Mouse (Mus musculus) retina, postnatal 7 days (tissue): ENCODE data around the gene Tor3a.
"Not testable (repeated sequence)": the region's sequence is repeated elsewhere in the genome, so short reads cannot be mapped to it uniquely, and the experiment has no call there.

Source experiments
- DNase-seq: peaks from one replicate; pipeline ENCODE4 v3.0.0-alpha.2; 2012; ENCODE audit warnings: low read depth, low spot score

Gene Tor3a

DNA sequence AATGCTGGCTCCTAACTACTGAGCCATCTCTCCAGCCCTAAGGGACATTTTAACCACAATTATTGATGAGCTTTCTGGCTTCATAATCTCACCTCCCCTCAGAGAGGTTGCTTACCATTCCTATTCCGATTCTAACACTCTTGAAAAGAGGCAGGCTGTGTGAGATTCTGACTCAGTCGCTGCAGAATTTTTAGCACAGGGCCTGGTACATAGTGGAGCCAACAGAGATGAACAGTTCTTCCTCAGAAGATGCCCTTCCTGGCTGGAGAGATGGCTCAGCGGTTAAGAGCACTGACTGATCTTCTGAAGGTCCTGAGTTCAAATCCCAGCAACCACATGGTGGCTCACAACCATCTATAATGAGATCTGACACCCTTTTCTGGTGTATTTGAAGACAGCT lies 2.2 kb downstream of the Tor3a start:
- DNase-seq, result no peak

DNA sequence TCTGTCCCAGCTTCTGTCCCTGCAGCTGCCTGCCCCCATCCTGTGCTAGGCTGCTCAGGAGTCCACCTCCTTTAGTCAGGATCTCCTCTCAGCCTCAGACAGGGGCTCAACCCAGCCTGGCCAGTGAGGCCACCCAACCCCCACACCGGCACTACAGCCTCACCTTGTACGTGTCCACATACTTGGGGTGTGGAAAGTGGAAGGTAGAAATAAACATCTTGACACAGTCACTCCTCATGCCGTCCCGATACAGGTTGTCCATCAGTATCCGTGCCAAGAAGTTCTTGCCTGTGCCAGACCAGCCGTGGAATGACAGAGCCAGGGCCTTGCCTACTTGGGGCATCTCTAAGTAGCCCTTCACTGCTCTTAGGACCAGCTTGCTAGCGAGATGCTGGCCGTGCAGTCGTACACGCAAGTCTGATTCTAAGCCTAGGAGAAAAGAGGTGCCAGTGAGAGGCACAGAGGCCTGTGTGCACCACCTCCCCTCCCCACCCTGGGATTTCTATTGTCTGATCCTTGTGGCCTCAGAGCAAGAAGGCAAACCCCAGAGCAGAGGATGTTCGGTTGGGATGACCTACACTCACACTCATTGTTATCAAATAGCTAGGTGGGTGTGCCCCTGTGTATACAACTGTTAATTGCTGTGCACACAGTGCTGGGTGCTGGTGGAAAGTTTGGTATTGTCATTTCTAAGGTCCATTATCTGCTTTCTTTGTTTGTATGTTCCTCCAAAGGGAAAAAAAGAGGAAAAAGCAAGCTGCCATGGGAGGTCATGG lies 4.8 kb downstream of the Tor3a start:
- no peak for DNase-seq

DNA sequence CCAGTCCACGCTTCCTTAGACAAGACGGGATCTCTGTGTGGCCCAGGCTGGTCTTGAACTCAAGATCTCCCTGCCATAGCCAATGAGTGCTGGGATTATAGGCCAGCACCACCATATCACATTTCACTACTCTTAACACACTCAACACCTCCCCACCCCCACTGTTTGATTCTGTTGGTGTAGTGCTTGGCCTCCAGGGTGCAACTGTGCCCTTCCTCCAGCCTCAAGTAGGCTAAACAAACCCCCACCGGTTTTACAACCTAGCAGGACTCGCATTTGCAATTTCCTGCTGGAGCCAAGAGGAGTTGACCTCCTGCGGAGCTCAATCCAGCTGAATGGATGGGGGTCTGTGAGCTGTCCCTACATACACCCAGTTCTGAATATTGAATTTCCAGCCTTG lies 5.6 kb downstream of the Tor3a start:
- no peak for DNase-seq

DNA sequence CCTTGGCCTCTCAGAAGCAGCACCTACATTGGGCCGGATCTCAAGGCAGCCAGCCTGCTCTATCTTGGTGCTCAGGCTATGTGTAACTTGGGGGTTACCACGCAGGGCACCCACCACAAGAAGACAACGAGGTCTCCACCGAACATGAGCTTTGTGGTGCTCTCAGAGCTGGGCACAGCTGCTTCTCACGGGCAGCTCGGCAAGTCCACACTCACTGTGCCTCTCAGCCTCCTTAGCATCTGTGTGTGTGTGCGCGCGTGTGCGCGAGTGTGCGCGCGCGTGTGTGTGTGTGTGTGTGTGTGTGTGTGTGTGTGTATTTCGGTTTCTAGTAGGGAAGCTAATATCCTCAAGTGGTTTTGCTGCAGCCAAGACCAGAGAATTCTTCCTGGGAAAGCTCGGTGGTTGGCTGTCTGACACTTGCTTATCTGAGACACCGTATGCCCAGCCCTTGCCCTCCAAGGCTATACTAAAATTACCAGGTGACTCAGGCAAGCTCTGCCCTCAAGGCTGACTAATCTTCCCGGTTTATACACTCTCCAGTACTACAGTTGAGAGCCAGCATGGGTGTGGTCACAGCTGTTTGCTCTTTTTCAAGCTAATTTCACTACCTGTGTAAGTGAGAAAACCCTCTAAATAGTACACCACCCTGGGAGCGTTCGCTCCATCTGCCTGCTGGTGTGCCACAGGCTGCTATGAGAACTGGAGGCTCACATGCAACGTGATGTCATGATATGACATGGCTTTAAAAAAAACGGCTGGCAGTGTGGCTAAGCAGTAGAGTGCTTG lies 6.8 kb downstream of the Tor3a start:
- DNase-seq, result no peak

DNA sequence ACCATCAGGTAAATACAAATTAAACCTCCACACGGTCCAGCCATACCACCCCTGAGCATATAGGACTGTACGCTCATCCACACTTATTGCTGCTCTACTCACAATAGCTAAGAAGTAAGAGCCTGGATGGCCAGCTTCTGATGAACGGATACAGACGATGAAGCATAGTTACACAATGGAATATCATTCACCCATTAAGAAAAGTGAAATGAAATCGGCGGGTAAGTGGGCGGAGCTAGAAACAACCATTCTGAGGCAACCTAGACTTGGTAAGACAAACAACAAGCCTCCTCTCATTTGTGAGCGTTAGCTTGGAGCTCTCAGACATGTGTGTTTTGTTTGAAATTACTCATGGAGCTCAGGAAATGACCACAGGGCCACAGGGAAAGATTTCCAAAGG lies 8.4 kb downstream of the Tor3a start:
- no peak for DNase-seq

DNA sequence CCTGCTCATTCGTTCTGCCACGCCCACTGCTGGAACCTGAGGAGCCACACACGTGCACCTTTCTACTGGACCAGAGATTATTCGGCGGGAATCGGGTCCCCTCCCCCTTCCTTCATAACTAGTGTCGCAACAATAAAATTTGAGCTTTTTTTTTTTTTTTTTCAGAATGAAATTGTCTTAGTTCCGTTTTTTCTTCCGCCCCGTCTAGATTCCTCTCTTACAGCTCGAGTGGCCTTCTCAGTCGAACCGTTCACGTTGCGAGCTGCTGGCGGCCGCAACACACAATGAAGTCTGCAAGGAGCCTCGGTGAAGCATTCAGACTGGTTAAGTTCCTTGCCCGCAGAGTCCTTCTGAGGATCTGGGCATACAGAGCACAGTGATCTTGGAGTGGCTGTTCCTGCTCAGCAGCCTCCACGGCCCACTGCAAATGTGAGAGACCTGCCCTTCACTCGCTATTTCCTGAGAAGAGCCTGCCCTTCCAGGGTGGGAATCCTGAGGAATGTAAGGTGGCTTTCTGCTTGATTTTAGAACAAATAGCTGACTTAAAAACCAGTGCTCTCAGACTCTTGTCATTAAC lies 13.4 kb downstream of the Tor3a start:
- DNase-seq, result not testable (repeated sequence)

DNA sequence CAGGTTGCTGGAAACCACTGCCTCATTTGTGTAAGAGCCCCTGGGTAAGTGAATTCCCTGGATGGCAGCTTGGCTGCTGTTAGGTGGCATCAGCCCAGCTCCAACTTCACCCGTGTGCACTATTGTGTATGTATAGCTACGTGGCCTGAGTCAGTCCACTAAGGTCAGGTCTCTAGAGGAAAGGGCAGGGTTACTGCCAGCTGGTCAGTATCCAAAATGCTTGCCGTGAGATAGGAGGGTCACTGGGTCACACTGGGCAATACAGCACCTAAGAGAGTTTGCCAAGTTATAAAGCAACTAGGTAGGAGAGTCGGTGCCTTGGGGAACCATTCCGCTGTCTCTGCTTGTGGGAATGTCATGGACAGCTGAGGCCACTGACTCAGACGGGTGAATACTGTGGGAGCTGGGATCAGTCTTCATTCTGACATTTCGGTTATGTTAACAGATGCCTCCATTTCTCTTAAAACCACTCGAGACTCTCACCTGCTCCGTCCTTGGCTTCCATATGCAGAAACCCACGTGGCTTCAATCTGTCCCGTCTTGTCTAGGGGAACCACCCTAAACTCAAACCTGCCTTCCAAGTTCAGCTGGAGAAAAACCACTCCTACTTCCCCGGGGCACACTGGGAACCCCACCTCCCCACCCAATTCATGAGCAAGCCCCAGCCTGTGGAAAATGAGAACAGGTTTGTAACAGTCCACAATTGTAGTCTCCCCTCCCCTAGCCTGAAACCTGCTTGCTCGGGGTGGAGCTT lies 14.1 kb downstream of the Tor3a start:
- no peak for DNase-seq

DNA sequence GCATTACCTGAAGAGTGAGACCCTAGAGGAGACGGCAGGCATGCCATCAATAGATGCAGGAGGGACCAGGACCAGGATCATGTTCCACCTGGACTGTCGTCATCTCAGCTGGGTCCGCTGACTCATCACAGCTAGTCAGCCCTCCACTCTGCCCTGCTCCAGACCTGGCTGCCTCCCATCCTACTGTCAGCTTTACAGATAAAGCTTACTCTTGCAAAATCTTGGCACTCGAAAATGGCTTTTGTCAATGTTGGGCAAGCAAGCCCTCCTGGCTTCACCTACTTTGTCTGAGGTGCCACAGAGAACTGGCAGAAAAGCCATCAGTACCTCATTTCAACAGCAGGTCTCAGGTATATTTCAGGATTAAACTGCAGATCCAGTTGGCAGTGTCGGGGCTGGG lies 15.5 kb downstream of the Tor3a start:
- no peak for DNase-seq

DNA sequence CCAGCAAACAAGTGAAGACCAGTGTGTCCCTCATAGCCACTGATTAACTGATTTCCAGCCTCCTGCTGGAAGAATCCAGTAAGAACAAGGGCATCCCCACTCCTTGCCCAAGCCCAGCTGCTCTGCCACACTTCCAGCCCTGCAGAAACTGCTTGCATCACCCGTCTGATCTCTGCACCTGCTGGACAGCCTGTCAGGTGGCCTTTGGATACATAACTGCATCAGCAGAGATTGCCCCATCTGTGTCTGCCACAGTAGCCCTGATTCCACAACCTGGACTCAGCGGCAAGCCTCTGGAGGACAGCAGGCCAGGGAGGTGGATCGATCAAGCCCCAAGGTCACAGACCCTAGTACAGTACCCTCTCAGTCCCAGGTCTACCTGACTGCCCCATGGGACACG lies 16.6 kb downstream of the Tor3a start:
- DNase-seq, result no peak

DNA sequence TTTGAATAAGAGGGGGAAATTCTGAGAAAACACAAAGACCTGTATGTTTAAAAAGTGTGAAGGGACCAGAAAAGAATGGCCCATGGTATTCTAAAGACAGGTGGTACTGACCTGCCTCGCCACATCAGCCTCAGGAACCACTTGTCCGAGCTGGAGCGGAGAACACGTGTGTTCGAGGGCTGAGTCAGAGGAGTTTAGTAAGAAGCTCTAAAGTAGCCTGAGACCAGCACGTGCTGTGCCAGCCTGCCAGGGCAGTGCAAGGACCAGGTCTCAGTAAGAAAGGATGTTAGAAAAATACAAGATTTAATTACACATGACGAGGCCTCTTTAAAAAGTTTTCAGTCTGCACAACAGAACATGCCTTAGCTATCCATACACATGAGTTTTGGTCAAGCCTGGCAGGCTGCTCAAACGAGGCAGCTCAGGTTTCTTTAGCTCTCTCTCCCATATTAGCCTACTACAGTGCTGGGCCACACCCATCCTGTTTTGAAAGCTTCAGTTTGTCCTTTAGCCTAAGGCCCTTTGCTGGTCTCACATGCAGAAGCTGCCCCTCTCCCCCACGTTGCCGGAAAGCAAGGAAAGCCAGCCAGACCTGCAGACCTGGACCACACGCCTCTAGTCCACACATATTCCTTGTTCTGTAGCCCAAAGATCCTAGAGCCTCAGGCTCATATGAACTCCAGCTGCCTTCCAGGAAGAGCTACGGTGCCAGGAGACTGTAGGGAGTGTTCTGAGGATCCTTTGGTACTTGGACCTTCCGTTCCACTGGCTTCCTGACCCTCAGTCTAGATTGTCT lies 19.2 kb downstream of the Tor3a start:
- DNase-seq, result no peak

DNA sequence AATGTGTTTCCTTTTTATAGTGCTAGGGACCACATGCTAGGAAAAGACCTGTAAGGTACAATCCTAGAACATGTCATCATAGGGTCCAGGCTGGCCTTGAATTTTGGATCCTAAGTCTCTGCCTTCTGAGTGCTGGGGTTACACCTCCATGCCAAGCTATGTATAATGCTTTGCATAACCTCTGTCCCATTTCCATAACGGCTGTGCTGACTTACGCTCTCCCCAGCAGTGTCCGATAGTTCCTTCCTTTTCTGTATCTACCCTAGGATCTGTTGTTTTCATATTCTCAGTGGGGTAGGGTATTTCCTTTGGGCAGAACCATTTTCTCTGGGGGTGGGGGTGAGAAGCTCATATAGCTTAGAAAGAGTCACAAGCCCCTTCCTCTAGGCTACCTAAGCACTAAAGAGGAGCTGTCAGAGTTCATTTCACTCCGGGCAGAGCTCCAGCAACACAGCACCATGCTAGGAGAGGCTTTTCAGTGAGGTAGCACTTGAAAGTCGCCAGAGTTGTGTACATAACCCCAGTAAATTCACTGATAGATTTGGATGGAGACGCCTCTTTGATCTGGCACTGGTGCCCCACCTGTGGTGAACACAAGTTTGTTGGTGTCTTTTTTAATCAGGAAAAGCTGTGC lies 21.9 kb downstream of the Tor3a start:
- DNase-seq, result no peak

DNA sequence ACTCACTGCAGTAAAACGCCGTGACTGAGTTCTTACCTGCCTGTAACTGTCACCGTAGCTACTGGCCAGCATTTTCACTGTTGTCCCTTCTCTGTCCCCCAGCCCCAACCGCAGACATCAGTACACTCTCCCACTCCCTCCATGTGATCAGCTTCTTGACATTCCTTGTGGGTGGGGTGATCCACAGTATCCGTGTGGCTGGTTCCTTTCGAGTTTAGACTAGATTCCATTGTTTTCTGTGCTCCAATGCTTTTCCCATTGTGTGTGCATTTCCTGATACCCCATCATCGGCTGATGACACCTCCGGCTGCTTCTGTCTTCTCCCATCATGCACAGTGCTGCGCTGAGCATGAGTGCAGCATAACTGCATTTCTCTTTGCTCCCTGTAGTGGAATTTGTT lies 23.5 kb downstream of the Tor3a start:
- no peak for DNase-seq

DNA sequence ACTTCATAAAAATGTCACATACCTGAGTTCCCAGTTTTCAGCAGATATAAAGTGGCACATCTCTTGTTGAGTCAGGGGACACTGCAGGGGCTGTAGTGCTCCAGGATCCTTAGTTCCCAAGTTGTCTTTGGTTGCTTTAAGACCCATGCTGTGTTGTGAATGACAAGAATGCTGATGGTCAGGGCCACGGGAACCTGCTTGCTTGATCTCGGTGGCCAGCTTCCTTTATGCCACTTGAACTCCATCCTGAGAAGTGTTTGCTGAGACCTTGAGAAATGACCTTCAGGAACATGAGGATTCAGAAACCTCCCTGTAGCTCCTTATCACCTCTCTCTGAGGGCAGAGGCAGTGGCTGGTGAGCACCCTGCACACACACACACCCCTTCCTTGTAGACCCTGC lies 25.5 kb downstream of the Tor3a start:
- DNase-seq, result no peak

DNA sequence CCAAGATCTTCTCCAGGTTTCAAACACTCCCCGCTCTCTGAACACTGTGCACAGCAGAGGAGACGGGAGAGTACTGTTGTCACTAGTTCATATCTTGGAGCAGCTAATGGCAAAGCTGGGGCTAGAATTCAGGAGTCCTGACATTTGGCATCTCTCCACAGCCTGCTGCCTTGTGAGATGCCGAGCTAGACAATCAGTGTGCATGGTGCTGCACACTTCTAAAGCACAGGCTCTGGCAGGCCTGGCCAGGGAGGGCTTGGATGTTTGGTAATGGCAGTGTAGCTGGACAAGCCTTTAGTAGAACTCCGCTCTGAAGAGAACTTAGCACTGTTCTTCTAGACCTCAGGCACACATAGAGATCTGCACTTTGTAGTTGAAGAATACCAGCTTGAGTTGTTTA lies 28.2 kb downstream of the Tor3a start:
- no peak for DNase-seq

DNA sequence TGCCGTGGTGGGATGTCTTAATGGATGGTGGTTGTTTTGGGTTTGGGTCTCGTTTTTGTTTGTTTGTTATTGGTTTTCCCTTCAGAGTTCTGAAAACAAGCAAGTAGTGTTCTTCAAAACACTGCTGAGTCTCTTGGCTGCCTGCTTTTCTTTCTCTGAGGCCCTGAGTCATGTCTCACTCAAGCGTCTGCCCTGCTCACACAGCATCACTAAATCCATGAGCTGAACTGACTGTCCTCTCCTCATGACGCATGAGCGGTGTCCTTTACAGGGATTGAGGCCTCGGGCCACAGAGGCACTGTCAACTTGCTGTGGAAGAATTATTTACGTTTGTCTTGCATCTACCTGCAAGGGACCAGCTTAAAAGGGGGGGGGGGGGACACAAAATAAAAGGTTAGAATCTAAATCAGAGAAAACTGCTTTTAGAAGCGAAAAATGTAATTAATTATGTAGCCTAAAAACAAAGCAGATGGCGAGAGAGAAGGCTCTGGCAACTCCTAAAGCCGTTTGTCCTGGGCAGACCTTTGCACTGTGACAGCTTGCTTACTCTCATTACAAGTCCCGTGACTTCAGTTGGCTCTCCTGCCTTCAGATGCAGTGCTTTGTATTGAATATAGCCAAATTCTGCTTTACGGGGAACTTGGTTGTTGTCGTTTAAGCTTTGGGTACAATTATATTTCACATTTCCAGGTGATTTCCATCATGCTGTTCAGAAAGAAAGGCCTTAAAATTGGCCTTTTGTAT lies 29.2 kb downstream of the Tor3a start:
- DNase-seq, result no peak

DNA sequence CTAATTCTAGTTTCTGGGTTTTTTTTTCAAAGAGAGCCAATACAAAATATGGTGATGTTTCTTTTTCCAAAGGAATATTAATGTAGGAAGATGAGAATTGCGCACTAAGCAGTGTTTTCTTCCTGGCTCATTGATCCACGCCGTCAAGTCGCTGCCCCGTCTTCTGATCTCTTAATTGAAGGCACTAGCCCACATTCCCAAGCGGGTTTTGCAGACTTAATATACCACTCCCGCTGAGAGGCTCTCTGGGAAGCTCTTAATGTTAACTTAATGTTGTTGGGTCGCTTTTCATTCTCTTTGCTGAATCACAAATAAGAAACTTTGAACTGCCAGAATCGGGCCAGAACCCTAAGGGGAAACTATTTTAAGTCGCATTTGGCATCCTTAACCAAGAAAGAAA lies 30.1 kb downstream of the Tor3a start:
- DNase-seq, result no peak

DNA sequence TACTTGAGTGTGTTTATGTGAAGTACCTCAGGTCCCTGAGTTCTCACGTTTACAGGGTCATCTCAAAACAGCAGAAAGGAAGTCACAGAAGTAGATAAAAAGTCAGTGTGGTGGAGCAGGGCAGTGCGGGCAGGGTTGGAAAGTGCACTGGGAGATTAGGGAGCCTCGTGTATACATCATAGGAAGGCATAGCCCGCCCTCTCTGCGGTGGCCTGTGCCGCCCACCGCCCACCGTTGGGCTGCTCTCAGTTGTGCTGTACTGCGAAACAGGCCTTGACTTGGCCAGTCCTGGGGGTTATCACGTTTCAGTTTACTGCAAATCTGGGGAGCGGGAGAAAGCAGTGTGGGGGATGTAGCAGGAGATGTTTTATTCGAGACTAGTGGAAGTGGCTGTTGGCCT lies 31.3 kb downstream of the Tor3a start:
- DNase-seq, result no peak

DNA sequence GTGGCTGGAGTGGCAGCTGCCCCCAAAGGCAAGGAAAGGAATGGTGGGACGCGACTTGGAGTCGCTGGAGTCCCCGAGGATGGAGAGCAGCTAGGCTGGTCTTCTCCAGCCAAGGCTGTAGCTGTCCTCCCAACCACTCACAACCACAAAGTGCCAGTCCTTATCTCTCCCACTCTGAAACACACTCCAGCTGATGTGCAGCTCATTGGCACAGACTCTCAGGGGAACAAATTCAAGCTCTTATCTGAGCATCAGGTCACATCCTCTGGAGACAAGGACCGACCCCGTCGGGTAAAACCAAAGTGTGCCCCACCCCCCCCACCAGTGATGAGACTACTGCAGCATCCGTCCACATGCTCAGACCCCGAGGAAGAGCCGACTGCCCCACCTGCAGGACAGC lies 32.3 kb downstream of the Tor3a start:
- DNase-seq, result no peak

DNA sequence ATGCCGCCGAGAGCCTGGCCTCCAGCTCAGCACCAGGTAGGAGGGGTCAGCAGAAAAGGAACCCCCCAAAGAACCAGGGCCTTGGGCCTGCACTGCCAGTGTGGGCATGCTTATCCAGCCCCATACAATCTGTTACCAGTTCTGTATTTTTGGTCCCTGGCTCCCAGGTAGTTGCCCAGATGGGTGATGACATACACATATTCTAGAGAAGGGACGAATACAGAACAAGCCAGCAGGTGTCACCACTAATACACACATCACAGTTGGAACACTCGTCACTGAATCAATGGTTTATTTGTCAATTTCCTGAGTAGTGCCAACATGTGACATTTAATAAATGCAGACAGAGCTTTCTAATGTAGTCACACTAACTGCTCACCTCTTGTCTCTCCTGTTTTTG lies 33.6 kb downstream of the Tor3a start:
- no peak for DNase-seq

DNA sequence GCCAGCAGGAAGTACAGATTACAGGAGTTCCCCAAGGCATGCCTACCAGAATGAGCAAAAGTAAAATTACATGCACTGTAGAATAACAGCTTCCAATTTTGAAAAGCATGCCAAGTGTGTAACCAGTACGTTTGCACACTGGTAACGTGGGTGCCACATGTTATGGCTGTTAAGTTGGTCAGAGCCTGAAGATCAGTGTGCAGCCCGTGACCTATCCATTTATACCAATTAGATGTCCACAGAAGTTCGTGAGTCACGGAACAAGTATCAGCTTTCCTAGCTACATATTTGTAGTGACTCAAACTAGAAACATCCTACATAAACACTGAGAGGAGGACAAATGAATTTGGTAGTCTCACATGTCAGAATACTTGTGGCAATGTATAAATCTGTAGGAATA lies 34.7 kb downstream of the Tor3a start:
- DNase-seq, result no peak
